Mouse (Mus musculus) kidney, adult 2 months (tissue): ENCODE measurements around the gene Gm45521.

Source experiments
- CTCF ChIP-seq: fragments of 200-500 bp; conservative IDR thresholded peaks from 2 replicates; pipeline ENCODE4 v1.5.1; 2011; ENCODE audit warnings: low read depth, mild to moderate bottlenecking, control low read depth, low read length, moderate library complexity, mixed read lengths; ENCODE audit not compliant: insufficient read depth, insufficient read length
- POLR2A ChIP-seq: fragments of 200-500 bp; IDR thresholded peaks from one replicate; pipeline ENCODE4 v1.6.1; 2011; ENCODE audit warnings: low read depth, low read length, control low read depth

DNA sequence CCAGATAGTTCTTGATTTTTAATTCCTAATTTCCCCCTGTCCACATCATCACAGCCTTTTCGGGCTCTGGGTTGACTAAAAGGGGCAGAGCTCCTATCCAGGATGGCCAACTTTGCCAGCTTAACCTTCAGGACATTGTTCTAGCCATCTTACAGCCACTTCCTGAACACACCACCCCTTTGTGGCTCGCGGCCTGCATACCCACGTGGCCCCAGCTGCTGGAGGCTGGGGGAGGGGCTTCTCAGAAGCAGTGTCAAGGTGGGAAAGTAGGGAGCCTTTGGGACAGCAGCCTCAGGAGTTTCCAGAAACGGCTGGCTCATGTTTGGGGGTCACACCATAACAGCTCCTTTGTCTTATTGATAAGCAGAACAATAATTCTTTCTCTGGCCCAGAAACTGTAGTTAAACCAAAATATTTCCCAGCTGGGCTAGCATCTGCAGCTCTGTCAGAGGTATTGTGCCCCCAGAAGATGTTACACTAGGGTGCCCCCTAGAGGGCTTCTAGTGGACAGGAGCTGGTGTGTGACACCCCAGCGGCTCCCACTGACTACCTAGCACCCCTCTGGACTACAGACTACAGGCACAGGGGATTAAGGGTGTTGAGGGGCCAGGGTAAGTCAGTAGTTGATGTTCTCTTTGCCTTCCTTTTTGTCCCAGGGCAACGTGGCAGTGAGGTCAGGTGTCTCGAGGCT, 12.6 kb upstream of the Gm45521 start:
- TF ChIP-seq CTCF (peak; percentile 30), POLR2A (no peak)
